Mouse (Mus musculus) thymus, adult 2 months (tissue): Measurements from ENCODE around the gene Ccnl1. TPM values are rescaled to one million over a fixed set of nuclear protein-coding genes. Genes with fewer than 3 reads are reported as not detected.

Experiments used
- DNase-seq: peaks from one replicate; pipeline ENCODE4 v3.0.0; 2021
- H3K27ac ChIP-seq: fragments of 200-500 bp; 2 replicates; pipeline ENCODE4 v1.5.1; 2012; ENCODE audit warnings: low read length, control low read depth; ENCODE audit not compliant: control insufficient read depth, insufficient read depth
- H3K27me3 ChIP-seq: fragments of 200-500 bp; 2 replicates; pipeline ENCODE4 v1.6.1; 2012; ENCODE audit warnings: mild to moderate bottlenecking, low read length, moderate library complexity, mixed read lengths; ENCODE audit not compliant: control insufficient read depth, insufficient read depth
- H3K36me3 ChIP-seq: fragments of 200-500 bp; 2 replicates; pipeline ENCODE4 v1.6.1; 2012; ENCODE audit warnings: mild to moderate bottlenecking, low read length, moderate library complexity; ENCODE audit not compliant: control insufficient read depth, insufficient read depth
- H3K4me1 ChIP-seq: fragments of 200-500 bp; replicated peaks from 2 replicates; pipeline ENCODE4 v1.6.1; 2012; ENCODE audit warnings: low read length; ENCODE audit not compliant: control insufficient read depth, insufficient read depth
- H3K4me3 ChIP-seq: fragments of 200-500 bp; 2 replicates; pipeline ENCODE4 v1.5.1; 2012; ENCODE audit warnings: mild to moderate bottlenecking, low read length, control low read depth, moderate library complexity; ENCODE audit not compliant: control insufficient read depth, insufficient read depth
- CTCF ChIP-seq: fragments of 200-500 bp; IDR thresholded peaks from 2 replicates; pipeline ENCODE4 v1.5.1; 2012; ENCODE audit warnings: mild to moderate bottlenecking, control low read depth, low read length, moderate library complexity, borderline replicate concordance; ENCODE audit not compliant: control insufficient read depth, poor library complexity, insufficient read depth; ENCODE audit errors: extremely low read depth
- POLR2A ChIP-seq: fragments of 200-500 bp; IDR thresholded peaks from 2 replicates; pipeline ENCODE4 v1.6.1; 2012; ENCODE audit warnings: mild to moderate bottlenecking, low read length, control low read depth, moderate library complexity; ENCODE audit not compliant: control insufficient read depth, poor library complexity, insufficient read depth; ENCODE audit errors: extremely low read depth
- WGBS: fragments of 180-500 bp; shearing (Covaris S2); methylation state at CpG from one replicate; pipeline ENCODE4 v1.1.7; 2018; 5-methylcytosine and 5-hydroxymethylcytosine counted together
- polyA plus RNA-seq: library from polyadenylated mRNA; depleted of rRNA; stranded (reverse); fragments of >200 nt; gene quantifications from 2 replicates; pipeline ENCODE4 v1.2.3, GENCODE M21; 2012

Ccnl1 gene
- polyA plus RNA-seq, 1 experiment, result 171 TPM

GRCm38 (mm10) chr3:65912928-65913327, 45.1 kb downstream of the Ccnl1 start:
- H3K4me1 ChIP-seq, result no peaks in the 10 kb centered on the region
- no peak for DNase-seq
- H3K27ac ChIP-seq, result no peak overlapping the region
- TF ChIP-seq POLR2A (no peak), CTCF (no peak)
- H3K36me3 ChIP-seq, result no peaks in the 10 kb centered on the region
- no peak overlapping the region for H3K4me3 ChIP-seq
- H3K27me3 ChIP-seq, result no peaks in the 10 kb centered on the region
- WGBS, result 86% methylated on average over 4 of the region's 4 CpGs

- no peaks in the 10 kb centered on the region for H3K36me3 ChIP-seq
- WGBS, result 86% methylated on average over 11 of the region's 11 CpGs
Observed at GRCm38 (mm10) chr3:65912217-65912616, 45.8 kb downstream of the Ccnl1 start.

DNA sequence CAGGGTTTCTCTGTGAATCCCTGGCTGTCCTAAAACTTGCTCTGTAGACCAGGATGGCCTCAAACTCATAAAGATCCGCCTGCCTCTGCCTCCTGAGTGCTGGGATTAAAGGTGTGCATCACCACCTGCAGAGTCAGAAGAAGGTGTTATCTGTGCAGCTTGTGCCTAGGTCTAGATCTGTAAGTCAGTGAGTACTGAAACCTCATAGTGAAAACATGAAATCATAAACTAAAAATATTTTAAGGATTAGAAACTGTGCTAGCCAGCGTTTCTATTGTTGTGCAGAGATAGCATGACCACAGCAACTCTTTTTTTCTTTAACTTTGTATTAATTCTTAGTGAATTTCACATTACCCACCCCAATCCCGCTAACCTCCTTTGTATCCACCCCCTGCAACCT, 46.8 kb downstream of the Ccnl1 start:
- no peaks in the 10 kb centered on the region for H3K36me3 ChIP-seq
- no peaks in the 10 kb centered on the region for H3K4me1 ChIP-seq
- no peak for TF ChIP-seq CTCF
- no peak for TF ChIP-seq POLR2A
- DNase-seq, result no peak
- H3K4me3 ChIP-seq, result no peak overlapping the region
- H3K27ac ChIP-seq, result no peak overlapping the region
- 86% methylated on average over 3 of the region's 3 CpGs for WGBS
- no peaks in the 10 kb centered on the region for H3K27me3 ChIP-seq

More at GRCm38 (mm10) chr3:65912217-65912616, 45.8 kb downstream of the Ccnl1 start:
- DNase-seq, result no peak
- TF ChIP-seq CTCF (no peak), POLR2A (no peak)
- no peaks in the 10 kb centered on the region for H3K4me1 ChIP-seq
- no peaks in the 10 kb centered on the region for H3K27me3 ChIP-seq
- no peak overlapping the region for H3K27ac ChIP-seq
- H3K4me3 ChIP-seq, result no peak overlapping the region

DNA sequence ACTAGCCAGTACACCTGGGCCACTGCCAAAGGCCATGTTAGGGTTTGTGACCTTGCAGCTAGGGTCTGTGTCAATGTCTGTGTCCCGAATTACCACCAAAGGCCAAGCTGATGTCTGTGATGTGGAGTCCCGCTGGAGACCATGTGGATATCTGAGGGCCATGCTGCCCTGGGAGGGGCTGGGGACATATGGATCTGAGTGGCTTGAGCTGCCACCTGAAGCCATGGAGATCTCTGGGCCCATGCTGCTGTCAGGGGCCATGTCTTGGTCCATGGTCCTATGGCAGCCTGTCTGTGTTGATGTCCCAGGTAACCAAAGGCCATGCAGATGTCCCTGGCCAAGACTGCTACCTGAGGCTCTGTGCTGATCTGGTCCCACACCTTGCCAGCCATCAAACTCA, 48.6 kb downstream of the Ccnl1 start:
- no peaks in the 10 kb centered on the region for H3K27me3 ChIP-seq
- no peak overlapping the region for H3K4me3 ChIP-seq
- H3K36me3 ChIP-seq, result no peaks in the 10 kb centered on the region
- whole genome bisulfite sequencing, result 92% methylated on average over 2 of the region's 2 CpGs
- DNase-seq, result no peak
- H3K27ac ChIP-seq, result no peak overlapping the region
- no peaks in the 10 kb centered on the region for H3K4me1 ChIP-seq
- no peak for TF ChIP-seq CTCF
- no peak for TF ChIP-seq POLR2A

DNA sequence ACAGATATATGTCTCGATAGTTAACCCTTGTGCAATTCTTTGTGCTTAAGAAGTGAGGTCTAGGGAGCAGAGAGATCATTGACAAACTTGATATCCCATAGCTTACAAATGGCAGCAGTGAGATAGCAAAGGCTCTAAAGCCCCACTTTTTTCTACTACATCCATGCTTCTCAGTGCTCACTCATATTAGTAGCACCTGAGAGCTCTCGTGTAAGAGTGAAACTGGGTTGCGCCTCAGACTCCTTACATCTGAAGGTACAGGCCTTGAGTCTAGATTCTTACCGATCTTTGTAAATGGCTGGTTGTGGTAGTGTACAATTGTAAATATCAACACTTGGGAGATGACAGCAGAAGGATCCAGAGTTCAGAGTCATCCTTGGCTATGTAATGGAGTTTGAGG, 50.5 kb downstream of the Ccnl1 start:
- WGBS, result 95% methylated on average over 4 of the region's 4 CpGs
- H3K4me1 ChIP-seq, result no peaks in the 10 kb centered on the region
- no peak for TF ChIP-seq CTCF
- no peak for TF ChIP-seq POLR2A
- no peak for DNase-seq
- no peaks in the 10 kb centered on the region for H3K36me3 ChIP-seq
- H3K4me3 ChIP-seq, result no peak overlapping the region
- H3K27me3 ChIP-seq, result no peaks in the 10 kb centered on the region
- no peak overlapping the region for H3K27ac ChIP-seq

DNA sequence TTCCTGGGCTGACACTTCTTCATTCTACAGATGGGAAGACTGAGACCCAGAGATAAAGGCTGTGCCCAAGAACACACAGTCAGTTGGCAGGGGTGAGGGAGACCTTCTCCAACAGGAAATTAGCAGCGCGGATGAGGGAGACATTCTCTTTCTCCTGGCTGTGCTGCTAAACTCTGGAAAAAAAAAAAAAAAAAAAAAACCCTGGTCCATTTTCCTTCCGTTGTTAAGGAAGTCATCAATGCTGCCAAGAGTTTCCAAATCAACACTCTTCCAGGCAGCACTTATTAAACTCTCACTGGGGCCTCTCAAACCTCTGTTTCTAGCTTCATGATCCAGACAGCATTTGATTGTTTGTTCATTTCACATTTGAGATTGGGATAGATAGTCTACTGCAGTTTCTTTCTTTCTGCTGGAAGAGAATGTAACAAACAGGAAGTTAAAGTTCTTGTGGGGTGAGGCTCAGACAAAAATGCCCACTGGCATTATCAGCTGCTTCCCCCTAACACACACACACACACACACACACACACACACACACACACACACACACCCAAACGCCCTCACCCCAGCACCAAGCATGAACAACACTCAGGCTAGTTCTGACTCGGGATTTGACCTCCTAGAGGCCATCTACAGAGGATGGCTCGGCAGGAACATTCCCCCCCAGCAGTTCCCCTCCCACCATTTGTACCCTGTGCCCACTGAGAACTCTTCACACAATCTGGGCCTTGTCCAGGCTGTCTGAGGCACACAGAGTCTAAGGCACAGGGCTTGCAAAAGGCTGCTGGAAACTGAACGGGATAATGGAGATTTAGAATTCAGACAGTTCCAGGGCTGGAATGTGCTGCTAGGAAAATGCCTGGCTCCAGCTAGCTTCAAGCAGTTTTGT, 52.5 kb downstream of the Ccnl1 start:
- Histone ChIP-seq H3K27me3 (no peaks in the 10 kb centered on the region), H3K36me3 (no peaks in the 10 kb centered on the region), H3K4me3 (no peak overlapping the region), H3K4me1 (no peaks in the 10 kb centered on the region), H3K27ac (no peak overlapping the region)
- 29% methylated on average over 7 of the region's 7 CpGs for WGBS
- no peak for DNase-seq
- TF ChIP-seq POLR2A (no peak), CTCF (no peak)
